ENCODE assay signal across 8 mouse cellular contexts in genomic region chr13:3665308-3665723, GRCm38 (mm10). TPM values are rescaled to one million over a fixed set of nuclear protein-coding genes. Genes with fewer than 3 reads are reported as not detected.
DNase-seq lines count a peak whose midpoint lies in the region; ATAC-seq and TF ChIP-seq lines count a peak whose summit lies in the region.

No protein-coding gene starts in this region.

- WGBS in embryonic facial prominence, embryonic 10.5 days, result 17% methylated on average over 5 of the region's 5 CpGs
- WGBS in intestine, postnatal 0 days, result 10% methylated on average over 5 of the region's 5 CpGs
- 16% methylated on average over 5 of the region's 5 CpGs for WGBS in midbrain, embryonic 11.5 days

- H3K4me1 ChIP-seq in embryonic facial prominence, embryonic 10.5 days, result peaks cover 13% of the 10 kb centered on the region
- H3K4me1 ChIP-seq in intestine, postnatal 0 days (replicated peaks; ENCODE audit: control insufficient read depth, insufficient read depth, low read length), result peaks cover 12% of the 10 kb centered on the region; the same call in 1 of the 2 replicates
- H3K4me1 ChIP-seq in midbrain, embryonic 11.5 days (ENCODE audit: control insufficient read depth, insufficient read depth, low read length), result no peaks in the 10 kb centered on the region

- no peaks in the 10 kb centered on the region for H3K27me3 ChIP-seq in embryonic facial prominence, embryonic 10.5 days (replicated peaks; ENCODE audit: low read depth, poor library complexity, severe bottlenecking)
- H3K27me3 ChIP-seq in intestine, postnatal 0 days (replicated peaks; ENCODE audit: control insufficient read depth, insufficient read depth, low read length), result no peaks in the 10 kb centered on the region
- H3K27me3 ChIP-seq in midbrain, embryonic 11.5 days (ENCODE audit: control insufficient read depth, insufficient read depth, low read length), result no peaks in the 10 kb centered on the region

- H3K9me3 ChIP-seq in embryonic facial prominence, embryonic 10.5 days, result no peaks in the 10 kb centered on the region
- H3K9me3 ChIP-seq in intestine, postnatal 0 days (ENCODE audit: control insufficient read depth), result no peaks in the 10 kb centered on the region
- H3K9me3 ChIP-seq in midbrain, embryonic 11.5 days (ENCODE audit: control insufficient read depth, low read length), result no peaks in the 10 kb centered on the region

- intact Hi-C loops in left cerebral cortex, postnatal 4 days (cut with DNase I), result loop anchor here (5.0 kb wide), 1 partner anchor 337 kb away; no protein-coding TSS in a partner anchor

- H3K4me3 ChIP-seq in embryonic facial prominence, embryonic 10.5 days, result peak overlapping the region; percentile 25; the same call in 1 of the 2 replicates
- no peak overlapping the region for H3K4me3 ChIP-seq in intestine, postnatal 0 days (ENCODE audit: low read depth, low read length)
- no peak overlapping the region for H3K4me3 ChIP-seq in midbrain, embryonic 11.5 days (ENCODE audit: low read depth, low read length)

- H3K36me3 ChIP-seq in embryonic facial prominence, embryonic 10.5 days (replicated peaks), result no peaks in the 10 kb centered on the region
- no peaks in the 10 kb centered on the region for H3K36me3 ChIP-seq in intestine, postnatal 0 days (ENCODE audit: control insufficient read depth, insufficient read depth)
- H3K36me3 ChIP-seq in midbrain, embryonic 11.5 days (ENCODE audit: control insufficient read depth, insufficient read depth, low read length), result no peaks in the 10 kb centered on the region

- ATAC-seq in intestine, postnatal 0 days, result peak; percentile 58; the same call in 1 of the 2 replicates
- peak; percentile 82 for ATAC-seq in midbrain, embryonic 11.5 days (ENCODE audit: low FRiP score)

- peak; percentile 82 for DNase-seq in adrenal gland, postnatal 10 days
- peak; percentile 82 for DNase-seq in embryonic facial prominence, embryonic 10.5 days (ENCODE audit: low spot score)
- peak; percentile 95 for DNase-seq in heart, adult 11 months
- peak; percentile 65 for DNase-seq in left cerebral cortex, postnatal 4 days
- peak; percentile 99 for DNase-seq in midbrain, embryonic 11.5 days (ENCODE audit: low spot score, missing footprints)
- peak; percentile 38 to 41 for DNase-seq in right cerebral cortex, postnatal 36 days (ENCODE audit: low spot score in 2 of 2)
- peak; percentile 80 for DNase-seq in yolk sac, embryonic 10.5 days (ENCODE audit: low spot score)

- H3K9ac ChIP-seq in intestine, postnatal 0 days (ENCODE audit: low read depth, low read length), result no peak overlapping the region
- H3K9ac ChIP-seq in midbrain, embryonic 11.5 days (ENCODE audit: low read length), result no peak overlapping the region

- H3K27ac ChIP-seq in embryonic facial prominence, embryonic 10.5 days (replicated peaks), result no peak overlapping the region
- no peak overlapping the region for H3K27ac ChIP-seq in intestine, postnatal 0 days (ENCODE audit: low read depth, low read length)
- H3K27ac ChIP-seq in midbrain, embryonic 11.5 days (ENCODE audit: low read depth, low read length), result no peak overlapping the region

- peak; percentile 98 for TF ChIP-seq CTCF in intestine, postnatal 0 days (IDR thresholded peaks at IDR 0.05; ENCODE audit: low read depth)

- H3K4me2 ChIP-seq in intestine, postnatal 0 days (replicated peaks; ENCODE audit: low read depth), result peak overlapping the region; percentile 54
- 0 out of 2 replicates have a peak overlapping the region, but pooled peaks have one; percentile 6 for H3K4me2 ChIP-seq in midbrain, embryonic 11.5 days

RNA-seq across cellular contexts. Expression of gene Asb13, which starts 31.5 kb away (rescaled TPM):
- 10 to 100 TPM; 11.1 to 12.4 TPM for total RNA-seq in adrenal gland, postnatal 10 days (2021)
- polyA plus RNA-seq in embryonic facial prominence, embryonic 10.5 days (2016; fragmentation: Nextera tagmentation; extraction: Ambion mirVana), result 15.0 and 22.2 TPM in 2 replicates
- polyA plus RNA-seq in intestine, postnatal 0 days (2015; fragmentation: Nextera tagmentation; extraction: Ambion mirVana), result 3.4 and 4.2 TPM in 2 replicates
- 10 to 100 TPM; 20.8 to 22.0 TPM for total RNA-seq in left cerebral cortex, postnatal 4 days (2021)
- 9.6 and 9.7 TPM in 2 replicates for polyA plus RNA-seq in midbrain, embryonic 11.5 days (2014; fragmentation: Nextera tagmentation; extraction: Ambion mirVana)

RNA-seq across cellular contexts. Expression of gene Fam208b, which starts 54.4 kb away (rescaled TPM):
- total RNA-seq in adrenal gland, postnatal 10 days (2021), result 10 to 100 TPM; 18.7 to 27.2 TPM
- polyA plus RNA-seq in embryonic facial prominence, embryonic 10.5 days (2016; fragmentation: Nextera tagmentation; extraction: Ambion mirVana), result 25.5 and 27.5 TPM in 2 replicates
- polyA plus RNA-seq in intestine, postnatal 0 days (2015; fragmentation: Nextera tagmentation; extraction: Ambion mirVana), result 4.8 and 5.0 TPM in 2 replicates
- 10 to 100 TPM; 42.5 to 43.7 TPM for total RNA-seq in left cerebral cortex, postnatal 4 days (2021)
- polyA plus RNA-seq in midbrain, embryonic 11.5 days (2014; fragmentation: Nextera tagmentation; extraction: Ambion mirVana), result 20.5 and 24.6 TPM in 2 replicates

Comparison
In these comparisons a context has a peak if more than half of its experiments do, and no peak if none do; other contexts are left out.
1. DNase-seq: peak in every context shown above with its lines; median percentile 99 in midbrain, embryonic 11.5 days; 95 in heart, adult 11 months; 82 in adrenal gland, postnatal 10 days; 82 in embryonic facial prominence, embryonic 10.5 days; 80 in yolk sac, embryonic 10.5 days; 65 in left cerebral cortex, postnatal 4 days; 40 in right cerebral cortex, postnatal 36 days.